Mouse (Mus musculus): ENCODE data around the gene Fmo5.

The Fmo5 gene

GRCm38 (mm10) chr3:97680631-97681320 lies 52.2 kb downstream of the Fmo5 start:
- DNase-seq (ENCODE audit: low spot score), result peak; percentile 77

- DNase-seq (ENCODE audit: low spot score), result peak; percentile 71
Measured at GRCm38 (mm10) chr3:97681321-97682158, 52.9 kb downstream of the Fmo5 start.

- DNase-seq (ENCODE audit: low spot score), result no peak
Measured at GRCm38 (mm10) chr3:97682159-97682502, 53.5 kb downstream of the Fmo5 start.

GRCm38 (mm10) chr3:97682576-97682975 lies 54.0 kb downstream of the Fmo5 start:
- no peak for DNase-seq (ENCODE audit: low spot score)

GRCm38 (mm10) chr3:97683560-97684195 lies 55.1 kb downstream of the Fmo5 start:
- no peak for DNase-seq (ENCODE audit: low spot score)

GRCm38 (mm10) chr3:97686372-97687117 lies 57.9 kb downstream of the Fmo5 start:
- DNase-seq (ENCODE audit: low spot score), result no peak

GRCm38 (mm10) chr3:97689289-97689688 lies 60.7 kb downstream of the Fmo5 start:
- no peak for DNase-seq (ENCODE audit: low spot score)

GRCm38 (mm10) chr3:97690590-97690989 lies 62.0 kb downstream of the Fmo5 start:
- no peak for DNase-seq (ENCODE audit: low spot score)

GRCm38 (mm10) chr3:97691443-97692017 lies 62.9 kb downstream of the Fmo5 start:
- no peak for DNase-seq (ENCODE audit: low spot score)

- DNase-seq (ENCODE audit: low spot score), result no peak
Measured at GRCm38 (mm10) chr3:97693806-97694205, 65.2 kb downstream of the Fmo5 start.

- DNase-seq (ENCODE audit: low spot score), result no peak
Measured at GRCm38 (mm10) chr3:97696866-97697265, 68.3 kb downstream of the Fmo5 start.

GRCm38 (mm10) chr3:97697291-97697690 lies 68.7 kb downstream of the Fmo5 start:
- no peak for DNase-seq (ENCODE audit: low spot score)

GRCm38 (mm10) chr3:97699061-97699460 lies 70.5 kb downstream of the Fmo5 start:
- DNase-seq (ENCODE audit: low spot score), result no peak

GRCm38 (mm10) chr3:97701198-97701597 lies 72.6 kb downstream of the Fmo5 start:
- DNase-seq (ENCODE audit: low spot score), result no peak

GRCm38 (mm10) chr3:97702448-97703080 lies 74.0 kb downstream of the Fmo5 start:
- no peak for DNase-seq (ENCODE audit: low spot score)

All from ovary, postnatal 36 days (tissue).